Mouse (Mus musculus) spleen, postnatal 36 days (tissue): ENCODE measurements around the gene Pitpnm1.

Experiments used
- DNase-seq, 2 experiments: peaks; one replicate each; pipeline ENCODE4 v3.0.0; 2022; ENCODE audit warnings: low spot score in 2 of 2, mixed read lengths in 1 of 2

The Pitpnm1 gene

GRCm38 (mm10) chr19:4068717-4069410, 30.9 kb upstream of the Pitpnm1 start:
- DNase-seq: no peak

- no peak for DNase-seq
Measured at GRCm38 (mm10) chr19:4070311-4070710, 29.5 kb upstream of the Pitpnm1 start.

- DNase-seq: no peak
Measured at GRCm38 (mm10) chr19:4070756-4071155, 29.0 kb upstream of the Pitpnm1 start.

GRCm38 (mm10) chr19:4071406-4071805, 28.4 kb upstream of the Pitpnm1 start:
- DNase-seq: no peak

- DNase-seq: no peak
Measured at GRCm38 (mm10) chr19:4072706-4073424, 26.9 kb upstream of the Pitpnm1 start.

- no peak for DNase-seq
Measured at GRCm38 (mm10) chr19:4075531-4075930, 24.3 kb upstream of the Pitpnm1 start.

- peak in 1 of 2 experiments; percentile 47 for DNase-seq
Measured at GRCm38 (mm10) chr19:4079594-4079993, 20.2 kb upstream of the Pitpnm1 start.

- no peak for DNase-seq
Measured at GRCm38 (mm10) chr19:4080511-4081009, 19.2 kb upstream of the Pitpnm1 start.

- DNase-seq: no peak
Measured at GRCm38 (mm10) chr19:4081394-4081793, 18.4 kb upstream of the Pitpnm1 start, which contains the start of gene Cabp2. TSS of gene Cabp2 (plus strand) at chr19:4081578.

- DNase-seq: no peak
Measured at GRCm38 (mm10) chr19:4082219-4082965, 17.4 kb upstream of the Pitpnm1 start.

GRCm38 (mm10) chr19:4083316-4083715, 16.5 kb upstream of the Pitpnm1 start:
- DNase-seq: no peak

GRCm38 (mm10) chr19:4083826-4084225, 16.0 kb upstream of the Pitpnm1 start:
- DNase-seq: no peak

GRCm38 (mm10) chr19:4084984-4085383, 14.8 kb upstream of the Pitpnm1 start:
- DNase-seq: no peak

- no peak for DNase-seq
Measured at GRCm38 (mm10) chr19:4086156-4086555, 13.6 kb upstream of the Pitpnm1 start.

- no peak for DNase-seq
Measured at GRCm38 (mm10) chr19:4087090-4087489, 12.7 kb upstream of the Pitpnm1 start.

GRCm38 (mm10) chr19:4088146-4088545, 11.7 kb upstream of the Pitpnm1 start:
- no peak for DNase-seq

GRCm38 (mm10) chr19:4089128-4089527, 10.7 kb upstream of the Pitpnm1 start:
- DNase-seq: no peak

GRCm38 (mm10) chr19:4090446-4090845, 9.4 kb upstream of the Pitpnm1 start:
- DNase-seq: no peak

GRCm38 (mm10) chr19:4091383-4091782, 8.4 kb upstream of the Pitpnm1 start:
- DNase-seq: no peak

- DNase-seq: no peak
Measured at GRCm38 (mm10) chr19:4092750-4093149, 7.0 kb upstream of the Pitpnm1 start.

- no peak for DNase-seq
Measured at GRCm38 (mm10) chr19:4093772-4094171, 6.0 kb upstream of the Pitpnm1 start.

GRCm38 (mm10) chr19:4094348-4094747, 5.5 kb upstream of the Pitpnm1 start:
- no peak for DNase-seq
